Mouse (Mus musculus): Measurements from ENCODE around the gene Bend5. TPM values are rescaled to one million over a fixed set of nuclear protein-coding genes. Genes with fewer than 3 reads are reported as not detected.
A peak's percentile ranks its signal among the peaks of the same experiment; 100 is the strongest.

Bend5 gene
- polyA plus RNA-seq, 1 experiment from 2014 or later = 22.7 TPM

DNA sequence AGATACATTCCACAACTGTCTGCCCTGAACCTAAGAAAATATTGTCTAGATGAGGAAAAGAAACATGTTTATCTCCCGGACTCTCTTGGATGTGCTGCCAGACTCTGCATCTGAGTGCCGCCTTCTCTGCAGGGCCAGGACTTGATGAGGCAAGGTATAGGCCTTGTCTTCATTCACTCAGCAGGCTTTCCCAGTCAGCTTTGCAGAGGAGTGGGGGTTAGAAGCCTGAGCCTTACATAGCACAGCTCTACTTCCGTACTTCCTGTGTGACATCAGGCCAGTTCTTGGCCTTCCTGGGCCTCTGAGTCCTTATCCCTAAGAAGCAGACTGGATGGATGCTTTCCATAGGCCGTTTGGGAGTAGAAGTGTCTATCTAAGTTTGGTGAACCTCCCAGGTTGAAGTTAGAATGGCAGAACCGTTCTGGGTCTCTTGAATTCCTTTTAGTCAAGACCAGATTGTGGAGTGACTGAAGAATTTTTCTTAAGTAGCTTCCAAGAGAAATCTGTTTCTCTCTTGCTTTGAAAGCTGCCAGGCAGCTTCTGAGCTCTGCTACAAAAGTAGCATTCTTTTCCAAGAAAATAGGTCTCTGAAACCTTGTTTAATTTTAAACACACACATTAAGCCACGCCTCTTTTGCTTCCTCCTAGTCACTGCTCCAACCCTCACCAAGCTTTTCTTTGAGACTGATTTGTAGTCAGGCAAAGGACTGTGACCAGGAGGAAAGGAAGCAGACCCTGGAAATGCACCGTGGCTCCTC is 34.8 kb downstream of the Bend5 start:
- no peak overlapping the region for H3K4me2 ChIP-seq (replicated peaks; ENCODE audit: low read depth)
- no peak for ATAC-seq (ENCODE audit: low FRiP score, low TSS enrichment)
- no peak overlapping the region for H3K9ac ChIP-seq (ENCODE audit: low read length)
- H3K27me3 ChIP-seq (ENCODE audit: control insufficient read depth, insufficient read depth, low read length) = no peaks in the 10 kb centered on the region
- no peak for DNase-seq (ENCODE audit: low spot score)
- H3K4me1 ChIP-seq (replicated peaks; ENCODE audit: control insufficient read depth, insufficient read depth) = no peaks in the 10 kb centered on the region; the same call in 1 of the 2 replicates
- H3K36me3 ChIP-seq (ENCODE audit: control insufficient read depth, insufficient read depth, low read length) = peaks cover 5% of the 10 kb centered on the region; the same call in 1 of the 2 replicates
- WGBS = 42% methylated on average over 7 of the region's 7 CpGs
- no peaks in the 10 kb centered on the region for H3K9me3 ChIP-seq (ENCODE audit: control insufficient read depth, low read length)
- 0 out of 2 replicates have a peak overlapping the region, but pooled peaks have one; percentile 30 for H3K27ac ChIP-seq (replicated peaks)
- TF ChIP-seq CTCF (IDR thresholded peaks at IDR 0.05; ENCODE audit: low read depth) = no peak
- TF ChIP-seq EP300 (optimal IDR thresholded peaks at IDR 0.05) = no peak
- H3K4me3 ChIP-seq (ENCODE audit: low read depth, low read length) = no peak overlapping the region

DNA sequence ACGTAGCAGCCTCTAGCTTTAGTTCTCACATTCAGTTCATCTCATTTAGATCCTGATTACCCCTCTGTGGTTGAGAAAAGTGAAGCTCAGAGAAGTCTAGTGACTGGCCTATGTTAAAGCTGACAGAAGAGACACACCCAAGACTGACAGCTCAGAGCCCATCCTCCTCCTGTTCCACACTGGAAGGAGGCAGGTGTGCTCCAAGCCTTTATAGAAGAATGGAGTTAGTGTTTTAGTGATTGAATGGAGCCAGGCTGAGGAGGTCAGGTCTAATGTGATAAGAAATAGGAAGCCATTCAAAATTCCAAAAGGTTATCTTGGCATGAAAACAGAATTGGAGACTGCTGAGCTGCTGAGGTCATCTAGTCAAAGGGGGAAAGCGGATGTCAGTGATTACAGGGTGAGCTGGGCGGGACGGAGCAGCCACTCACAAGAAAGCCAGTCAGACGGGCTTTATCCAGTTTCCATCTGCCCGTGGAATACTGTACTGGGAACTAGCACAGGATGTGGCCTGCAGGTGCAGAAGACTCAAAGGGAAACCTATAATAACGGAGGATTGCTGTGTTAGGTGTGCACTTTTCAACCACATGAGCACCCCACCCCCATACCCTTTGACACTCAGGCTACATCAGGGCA is 36.6 kb downstream of the Bend5 start:
- WGBS = 48% methylated on average over 7 of the region's 7 CpGs
- DNase-seq (ENCODE audit: low spot score) (peak; percentile 45), ATAC-seq (ENCODE audit: low FRiP score, low TSS enrichment) (peak; percentile 79)
- H3K27ac ChIP-seq (replicated peaks) = no peak overlapping the region; the same call in 1 of the 2 replicates
- no peaks in the 10 kb centered on the region for H3K27me3 ChIP-seq (ENCODE audit: control insufficient read depth, insufficient read depth, low read length)
- no peaks in the 10 kb centered on the region for H3K9me3 ChIP-seq (ENCODE audit: control insufficient read depth, low read length)
- no peak overlapping the region for H3K4me2 ChIP-seq (replicated peaks; ENCODE audit: low read depth)
- no peak overlapping the region for H3K9ac ChIP-seq (ENCODE audit: low read length)
- no peaks in the 10 kb centered on the region; the same call in 1 of the 2 replicates for H3K4me1 ChIP-seq (replicated peaks; ENCODE audit: control insufficient read depth, insufficient read depth)
- no peak for TF ChIP-seq CTCF (IDR thresholded peaks at IDR 0.05; ENCODE audit: low read depth)
- no peak for TF ChIP-seq EP300 (optimal IDR thresholded peaks at IDR 0.05)
- H3K36me3 ChIP-seq (ENCODE audit: control insufficient read depth, insufficient read depth, low read length) = peaks cover 11% of the 10 kb centered on the region; the same call in 1 of the 2 replicates
- no peak overlapping the region for H3K4me3 ChIP-seq (ENCODE audit: low read depth, low read length)

DNA sequence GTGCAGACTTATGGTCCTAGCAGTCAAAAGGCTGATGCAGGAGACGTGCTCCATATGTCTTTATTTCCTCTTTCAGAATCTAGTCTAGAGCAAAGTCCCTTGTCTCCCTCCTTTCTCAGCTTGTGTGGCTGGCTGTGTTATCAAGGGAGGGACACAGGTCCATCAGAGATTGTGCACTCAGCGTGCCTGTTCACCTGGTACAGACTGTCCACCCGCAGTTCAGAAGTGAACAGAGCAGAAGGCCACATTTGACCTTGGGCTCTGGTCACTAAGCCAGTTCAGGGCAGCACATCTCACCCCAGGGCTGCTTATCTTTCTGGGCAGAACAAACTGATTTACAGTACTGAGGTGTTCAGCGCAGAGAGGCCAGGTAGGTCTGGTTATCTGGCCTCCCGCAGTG is 37.4 kb downstream of the Bend5 start:
- WGBS = 81% methylated on average over 5 of the region's 5 CpGs

DNA sequence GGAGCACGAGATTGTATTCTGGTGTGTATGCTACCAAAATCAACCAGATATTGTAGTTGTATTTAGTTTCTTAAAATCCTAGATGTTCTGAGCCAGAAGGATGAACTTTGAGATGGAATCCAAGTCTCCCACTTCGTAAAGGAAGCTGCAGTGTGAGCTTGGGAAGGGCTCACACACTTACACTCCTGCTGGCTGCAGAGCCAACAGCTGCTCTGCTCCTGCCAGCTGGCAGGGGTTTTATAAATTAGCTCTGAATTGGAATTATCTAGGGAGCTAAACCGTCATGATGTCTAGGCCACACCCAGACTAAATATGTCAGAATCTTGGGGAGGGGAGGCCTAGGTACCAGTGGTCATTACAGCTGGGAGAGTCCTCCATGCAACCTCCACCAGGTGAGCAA is 38.5 kb downstream of the Bend5 start:
- Histone ChIP-seq H3K4me2 (replicated peaks; ENCODE audit: low read depth) (no peak overlapping the region), H3K36me3 (ENCODE audit: control insufficient read depth, insufficient read depth, low read length) (peaks cover 11% of the 10 kb centered on the region; the same call in 1 of the 2 replicates), H3K9ac (ENCODE audit: low read length) (no peak overlapping the region), H3K9me3 (ENCODE audit: control insufficient read depth, low read length) (no peaks in the 10 kb centered on the region), H3K27ac (replicated peaks) (no peak overlapping the region), H3K4me1 (replicated peaks; ENCODE audit: control insufficient read depth, insufficient read depth) (no peaks in the 10 kb centered on the region; the same call in 1 of the 2 replicates), H3K27me3 (ENCODE audit: control insufficient read depth, insufficient read depth, low read length) (no peaks in the 10 kb centered on the region), H3K4me3 (ENCODE audit: low read depth, low read length) (no peak overlapping the region)
- 46% methylated on average over 3 of the region's 3 CpGs for WGBS
- 0 out of 2 replicates have a peak, but pooled peaks have one; percentile 7 for TF ChIP-seq CTCF (IDR thresholded peaks at IDR 0.05; ENCODE audit: low read depth)
- TF ChIP-seq EP300 (optimal IDR thresholded peaks at IDR 0.05) = no peak
- ATAC-seq (ENCODE audit: low FRiP score, low TSS enrichment) (no peak), DNase-seq (ENCODE audit: low spot score) (no peak)

More for the DNA sequence above, 37.4 kb downstream of the Bend5 start:
- Histone ChIP-seq H3K27me3 (ENCODE audit: control insufficient read depth, insufficient read depth, low read length) (no peaks in the 10 kb centered on the region), H3K9me3 (ENCODE audit: control insufficient read depth, low read length) (no peaks in the 10 kb centered on the region), H3K36me3 (ENCODE audit: control insufficient read depth, insufficient read depth, low read length) (peaks cover 11% of the 10 kb centered on the region; the same call in 1 of the 2 replicates), H3K4me2 (replicated peaks; ENCODE audit: low read depth) (no peak overlapping the region), H3K9ac (ENCODE audit: low read length) (no peak overlapping the region), H3K4me3 (ENCODE audit: low read depth, low read length) (no peak overlapping the region), H3K4me1 (replicated peaks; ENCODE audit: control insufficient read depth, insufficient read depth) (no peaks in the 10 kb centered on the region; the same call in 1 of the 2 replicates), H3K27ac (replicated peaks) (no peak overlapping the region)
- no peak for TF ChIP-seq EP300 (optimal IDR thresholded peaks at IDR 0.05)
- no peak for TF ChIP-seq CTCF (IDR thresholded peaks at IDR 0.05; ENCODE audit: low read depth)
- DNase-seq (ENCODE audit: low spot score) = no peak
- peak; percentile 64 for ATAC-seq (ENCODE audit: low FRiP score, low TSS enrichment)

DNA sequence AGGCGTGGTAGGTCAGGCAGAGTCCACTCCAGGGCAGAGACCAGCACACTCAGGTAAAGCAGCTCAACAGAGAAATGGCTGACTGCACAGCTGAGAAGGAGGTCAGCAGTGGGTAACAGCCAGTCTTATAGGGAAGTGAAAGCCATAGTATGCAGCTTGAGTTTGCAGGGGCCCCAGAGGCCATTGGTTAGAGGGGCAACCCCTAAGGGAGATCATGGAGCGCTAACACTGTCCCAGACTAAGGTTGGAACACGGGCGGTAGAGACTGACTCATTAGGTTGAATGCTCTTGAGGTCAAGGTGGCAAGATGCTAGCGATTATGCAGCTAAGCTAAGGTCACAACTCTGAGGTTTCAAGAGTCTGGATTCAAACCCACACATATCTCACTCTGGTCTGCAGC is 40.8 kb downstream of the Bend5 start:
- 88% methylated on average over 5 of the region's 5 CpGs for WGBS
- no peaks in the 10 kb centered on the region for H3K27me3 ChIP-seq (ENCODE audit: control insufficient read depth, insufficient read depth, low read length)
- TF ChIP-seq CTCF (IDR thresholded peaks at IDR 0.05; ENCODE audit: low read depth) (no peak), EP300 (optimal IDR thresholded peaks at IDR 0.05) (no peak)
- DNase-seq (ENCODE audit: low spot score) = no peak
- H3K9me3 ChIP-seq (ENCODE audit: control insufficient read depth, low read length) = no peaks in the 10 kb centered on the region
- no peak overlapping the region for H3K4me2 ChIP-seq (replicated peaks; ENCODE audit: low read depth)
- H3K9ac ChIP-seq (ENCODE audit: low read length) = no peak overlapping the region
- H3K4me3 ChIP-seq (ENCODE audit: low read depth, low read length) = no peak overlapping the region
- ATAC-seq (ENCODE audit: low FRiP score, low TSS enrichment) = no peak
- peaks cover 11% of the 10 kb centered on the region; the same call in 1 of the 2 replicates for H3K36me3 ChIP-seq (ENCODE audit: control insufficient read depth, insufficient read depth, low read length)
- H3K4me1 ChIP-seq (replicated peaks; ENCODE audit: control insufficient read depth, insufficient read depth) = no peaks in the 10 kb centered on the region; the same call in 1 of the 2 replicates
- no peak overlapping the region for H3K27ac ChIP-seq (replicated peaks)

Data from stomach, postnatal 0 days (tissue).